Mouse (Mus musculus) cortical plate, adult 2 months (tissue): Measurements from ENCODE around the gene Gm5475.

Experiments
- CTCF ChIP-seq: fragments of 200-500 bp; IDR thresholded peaks from 2 replicates; pipeline ENCODE4 v1.5.1; 2011; ENCODE audit warnings: mild to moderate bottlenecking, control low read depth, low read length; ENCODE audit not compliant: insufficient read depth; ENCODE audit errors: extremely low read depth
- POLR2A ChIP-seq: fragments of 200-500 bp; IDR thresholded peaks from 2 replicates; pipeline ENCODE4 v1.6.1; 2011; ENCODE audit warnings: mild to moderate bottlenecking, low read length, control low read depth; ENCODE audit not compliant: insufficient read depth; ENCODE audit errors: extremely low read depth

- TF ChIP-seq CTCF (no peak), POLR2A (peak; percentile 73)
These were observed 21.4 kb downstream of the Gm5475 start for GRCm38 (mm10) chr15:100443126-100443922.
